Mouse (Mus musculus) intestine, embryonic 14.5 days (tissue): ENCODE measurements around the gene Cdk18. TPM values are rescaled to one million over a fixed set of nuclear protein-coding genes. Genes with fewer than 3 reads are reported as not detected.

ENCODE experiments used
- polyA plus RNA-seq: library from polyadenylated mRNA; unstranded; fragments of >200 nt; fragmentation: Nextera tagmentation; extraction: Ambion mirVana; gene quantifications from 2 replicates; pipeline ENCODE4 v1.2.1, GENCODE M21; 2014

Cdk18 gene
- polyA plus RNA-seq, 1 experiment from 2014 or later, result 7.6 TPM

Other genes starting within 250 kb of the Cdk18 start
- 50.5 and 52.5 TPM in 2 replicates for gene Nucks1, start 229.2 kb downstream of the Cdk18 start, polyA plus RNA-seq
- gene Slc45a3, start 176.7 kb downstream of the Cdk18 start, polyA plus RNA-seq, result 2.1 and 2.4 TPM in 2 replicates
- 26.3 and 31.0 TPM in 2 replicates for gene Elk4, start 132.1 kb downstream of the Cdk18 start, polyA plus RNA-seq
- 13.4 TPM in 2 replicates for gene Mfsd4a, start 71.6 kb downstream of the Cdk18 start, polyA plus RNA-seq
- 0.27 and 0.52 TPM in 2 replicates for gene Lemd1, start 51.7 kb upstream of the Cdk18 start, polyA plus RNA-seq
- 0.09 TPM in 1 of 2 replicates, not detected in the other for gene AC124108.1, start 51.8 kb upstream of the Cdk18 start, polyA plus RNA-seq
- gene Gm10188, start 90.1 kb upstream of the Cdk18 start, polyA plus RNA-seq, result not detected in 2 replicates
- 0.19 and 0.22 TPM in 2 replicates for gene Klhdc8a, start 158.9 kb upstream of the Cdk18 start, polyA plus RNA-seq
- 2.1 and 4.4 TPM in 2 replicates for gene Nuak2, start 176.4 kb upstream of the Cdk18 start, polyA plus RNA-seq